Mouse (Mus musculus) brain, embryonic 14.5 days (tissue): ENCODE data around the gene Tmem150a.

Experiments
- CTCF ChIP-seq: fragments of 200-500 bp; IDR thresholded peaks from 2 replicates; pipeline ENCODE4 v1.5.1; 2012; ENCODE audit warnings: inconsistent platforms, mild to moderate bottlenecking, moderate library complexity, borderline replicate concordance; ENCODE audit not compliant: insufficient read depth, insufficient read length; ENCODE audit errors: extremely low read depth
- POLR2A ChIP-seq: fragments of 200-500 bp; IDR thresholded peaks from 2 replicates; pipeline ENCODE4 v1.6.1; 2012; ENCODE audit warnings: mild to moderate bottlenecking, inconsistent platforms, borderline replicate concordance; ENCODE audit not compliant: poor library complexity, insufficient read depth, insufficient read length, severe bottlenecking; ENCODE audit errors: extremely low read depth

DNA sequence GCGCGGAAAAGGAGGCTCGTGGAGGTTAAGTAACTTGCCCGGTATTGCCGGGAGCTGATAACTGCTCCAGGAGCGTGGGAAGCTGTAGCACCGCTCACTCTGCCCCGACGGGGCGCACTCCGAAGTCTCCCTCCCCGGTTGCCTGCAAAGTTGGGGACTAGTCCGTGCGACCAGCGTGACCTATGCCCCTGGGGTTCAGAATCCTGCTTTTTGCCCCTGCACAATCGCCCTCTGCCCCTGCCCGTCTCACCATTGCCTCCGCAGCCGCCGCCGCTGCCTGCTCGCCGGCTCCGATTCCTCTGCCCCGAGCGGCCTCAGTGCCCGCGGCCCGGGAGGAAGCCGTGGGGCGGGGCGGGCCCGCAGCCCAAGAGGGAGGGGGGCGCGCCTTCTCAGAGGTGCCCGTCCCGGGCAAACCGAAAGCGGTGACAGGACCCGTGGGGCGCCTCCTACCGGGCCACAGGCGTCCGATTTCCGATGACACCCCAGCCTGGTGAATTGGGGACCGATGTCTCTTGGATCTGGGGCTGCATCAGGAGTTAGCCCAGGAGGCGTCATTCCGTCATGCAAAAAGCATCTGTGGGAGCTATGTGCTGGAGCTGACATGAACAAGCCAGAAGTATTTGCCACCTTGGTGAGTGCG, 25.0 kb downstream of the Tmem150a start, which contains the start of gene Vamp5:
- TF ChIP-seq CTCF (no peak), POLR2A (no peak)
